Mouse (Mus musculus): Measurements from ENCODE around the gene Gpr153.

DNA sequence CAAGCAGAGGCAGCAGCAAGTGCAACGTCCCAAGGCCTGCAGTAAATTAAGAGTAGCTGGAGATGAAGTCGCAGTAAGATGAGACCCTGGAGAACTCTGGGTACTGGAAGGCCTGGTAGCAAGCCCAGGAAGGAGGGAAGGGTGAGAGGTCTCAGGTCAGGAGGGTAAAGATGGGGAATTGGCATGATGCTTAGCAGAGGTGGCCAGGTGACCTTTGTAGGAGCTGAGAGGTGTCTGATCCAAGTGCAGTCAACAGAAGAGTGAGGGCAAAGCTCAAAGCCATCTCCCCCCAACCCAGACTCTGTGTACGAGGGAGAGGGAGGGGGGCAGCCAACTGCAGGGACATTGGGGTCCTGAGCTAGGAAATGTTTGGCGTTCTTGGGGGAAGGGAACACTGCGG is 47.4 kb downstream of the Gpr153 start:
- TF ChIP-seq SIN3A (IDR thresholded peaks at IDR 0.05; ENCODE audit: low read length): no peak
- no peak for TF ChIP-seq ZC3H11A (IDR thresholded peaks at IDR 0.05; ENCODE audit: low read depth, low read length)
- no peak for TF ChIP-seq RCOR1 (conservative IDR thresholded peaks at IDR 0.05; ENCODE audit: low read depth, low read length)
- TF ChIP-seq POLR2A (IDR thresholded peaks at IDR 0.05; ENCODE audit: low read depth, low read length): no peak
- TF ChIP-seq ETS1 (conservative IDR thresholded peaks at IDR 0.05; ENCODE audit: low read depth, low read length): no peak
- TF ChIP-seq CTCF (conservative IDR thresholded peaks at IDR 0.05 in 1 of 2, IDR thresholded peaks at IDR 0.05 in 1 of 2; ENCODE audit: low read depth in 2 of 2, low read length in 2 of 2): no peak
- TF ChIP-seq TCF12 (IDR thresholded peaks at IDR 0.05; ENCODE audit: low read depth, low read length): no peak
- no peak for TF ChIP-seq ZNF384 (IDR thresholded peaks at IDR 0.05; ENCODE audit: low read depth, low read length)
- no peak for TF ChIP-seq MXI1 (IDR thresholded peaks at IDR 0.05; ENCODE audit: low read depth, low read length)
- TF ChIP-seq ELF1 (IDR thresholded peaks at IDR 0.05; ENCODE audit: low read depth, low read length): no peak
- no peak for TF ChIP-seq HCFC1 (IDR thresholded peaks at IDR 0.05; ENCODE audit: low read depth, low read length)
- no peak for TF ChIP-seq USF1 (IDR thresholded peaks at IDR 0.05; ENCODE audit: low read depth, low read length)

All from CH12.LX (cell line).